Mouse (Mus musculus) liver, embryonic 15.5 days (tissue): ENCODE measurements around the gene Cryaa. TPM values are rescaled to one million over a fixed set of nuclear protein-coding genes. Genes with fewer than 3 reads are reported as not detected.

ENCODE experiments used
- ATAC-seq: fragments of 200-750 bp; cut with Nextera tagmentation; 2 replicates; pipeline ENCODE4 v1.8.0; 2017; ENCODE audit warnings: moderate number of reproducible peaks, mild to moderate bottlenecking, moderate library complexity; ENCODE audit not compliant: insufficient read depth
- H3K27ac ChIP-seq: fragments of 300-500 bp; sonication (generic); replicated peaks from 2 replicates; pipeline ENCODE4 v1.5.1; 2015; ENCODE audit warnings: mild to moderate bottlenecking, inconsistent platforms
- H3K27me3 ChIP-seq: fragments of 300-500 bp; sonication (generic); 2 replicates; pipeline ENCODE4 v1.6.1; 2015; ENCODE audit warnings: mild to moderate bottlenecking, inconsistent platforms
- H3K36me3 ChIP-seq: fragments of 300-500 bp; sonication (generic); replicated peaks from 2 replicates; pipeline ENCODE4 v1.6.1; 2015; ENCODE audit warnings: moderate library complexity, mild to moderate bottlenecking, inconsistent platforms
- H3K4me1 ChIP-seq: fragments of 300-500 bp; sonication (generic); replicated peaks from 2 replicates; pipeline ENCODE4 v1.6.1; 2015; ENCODE audit warnings: inconsistent platforms
- H3K4me2 ChIP-seq: fragments of 300-500 bp; sonication (generic); 2 replicates; pipeline ENCODE4 v1.6.1; 2015; ENCODE audit warnings: moderate library complexity, mild to moderate bottlenecking, inconsistent platforms
- H3K4me3 ChIP-seq: fragments of 300-500 bp; sonication (generic); replicated peaks from 2 replicates; pipeline ENCODE4 v1.5.1; 2015; ENCODE audit warnings: mild to moderate bottlenecking, inconsistent platforms
- H3K9ac ChIP-seq: fragments of 300-500 bp; sonication (generic); 2 replicates; pipeline ENCODE4 v1.6.1; 2015; ENCODE audit warnings: moderate library complexity, mild to moderate bottlenecking, inconsistent platforms
- H3K9me3 ChIP-seq: fragments of 300-500 bp; sonication (generic); replicated peaks from 2 replicates; pipeline ENCODE4 v1.6.1; 2016; ENCODE audit warnings: inconsistent platforms
- whole genome bisulfite sequencing: fragments of 180-500 bp; shearing (Covaris S2); methylation state at CpG from one replicate; pipeline ENCODE4 v1.1.7; 2015; ENCODE audit warnings: mixed read lengths; ENCODE audit not compliant: insufficient replicate concordance; 5-methylcytosine and 5-hydroxymethylcytosine counted together
- polyA plus RNA-seq: library from polyadenylated mRNA; unstranded; fragments of >200 nt; fragmentation: Nextera tagmentation; extraction: Ambion mirVana; gene quantifications from 2 replicates; pipeline ENCODE4 v1.2.1, GENCODE M21; 2015

Gene Cryaa
- polyA plus RNA-seq, 1 experiment from 2014 or later = not detected

- whole genome bisulfite sequencing = 46% methylated on average over 7 of the region's 7 CpGs
Observed at GRCm38 (mm10) chr17:31709121-31709741, 31.6 kb downstream of the Cryaa start.

GRCm38 (mm10) chr17:31710455-31710854 lies 32.8 kb downstream of the Cryaa start:
- WGBS = 61% methylated on average over 8 of the region's 8 CpGs

More at GRCm38 (mm10) chr17:31709121-31709741, 31.6 kb downstream of the Cryaa start:
- Histone ChIP-seq H3K4me2 (no peak overlapping the region), H3K27me3 (no peaks in the 10 kb centered on the region), H3K36me3 (no peaks in the 10 kb centered on the region), H3K9ac (no peak overlapping the region), H3K27ac (no peak overlapping the region), H3K4me1 (no peaks in the 10 kb centered on the region), H3K9me3 (no peaks in the 10 kb centered on the region), H3K4me3 (no peak overlapping the region)
- no peak for ATAC-seq

GRCm38 (mm10) chr17:31713709-31714108 lies 36.1 kb downstream of the Cryaa start:
- ATAC-seq = no peak
- Histone ChIP-seq H3K9me3 (no peaks in the 10 kb centered on the region), H3K36me3 (no peaks in the 10 kb centered on the region), H3K4me2 (no peak overlapping the region), H3K27ac (no peak overlapping the region), H3K4me1 (no peaks in the 10 kb centered on the region), H3K27me3 (0 out of 2 replicates have a peak, but pooled peaks cover 3% of the 10 kb centered on the region), H3K9ac (no peak overlapping the region), H3K4me3 (no peak overlapping the region)
- WGBS = 74% methylated on average over 9 of the region's 9 CpGs

More at GRCm38 (mm10) chr17:31710455-31710854, 32.8 kb downstream of the Cryaa start:
- H3K9me3 ChIP-seq = no peaks in the 10 kb centered on the region
- H3K9ac ChIP-seq = no peak overlapping the region
- no peaks in the 10 kb centered on the region for H3K27me3 ChIP-seq
- ATAC-seq = no peak
- no peak overlapping the region for H3K4me3 ChIP-seq
- H3K27ac ChIP-seq = no peak overlapping the region
- H3K36me3 ChIP-seq = no peaks in the 10 kb centered on the region
- H3K4me2 ChIP-seq = no peak overlapping the region
- H3K4me1 ChIP-seq = no peaks in the 10 kb centered on the region

- no peaks in the 10 kb centered on the region for H3K36me3 ChIP-seq
- H3K4me2 ChIP-seq = no peak overlapping the region
- 65% methylated on average over 3 of the region's 3 CpGs for WGBS
- no peak for ATAC-seq
- H3K4me3 ChIP-seq = no peak overlapping the region
- H3K9ac ChIP-seq = no peak overlapping the region
- H3K9me3 ChIP-seq = no peaks in the 10 kb centered on the region
- 0 out of 2 replicates have a peak, but pooled peaks cover 3% of the 10 kb centered on the region for H3K27me3 ChIP-seq
- no peak overlapping the region for H3K27ac ChIP-seq
- H3K4me1 ChIP-seq = no peaks in the 10 kb centered on the region
Observed at GRCm38 (mm10) chr17:31714125-31714524, 36.5 kb downstream of the Cryaa start.

- 74% methylated on average over 11 of the region's 11 CpGs for WGBS
- H3K27ac ChIP-seq = no peak overlapping the region
- ATAC-seq = no peak
- no peaks in the 10 kb centered on the region for H3K36me3 ChIP-seq
- no peaks in the 10 kb centered on the region for H3K4me1 ChIP-seq
- no peak overlapping the region for H3K4me2 ChIP-seq
- H3K27me3 ChIP-seq = 0 out of 2 replicates have a peak, but pooled peaks cover 3% of the 10 kb centered on the region
- H3K9me3 ChIP-seq = no peaks in the 10 kb centered on the region
- no peak overlapping the region for H3K9ac ChIP-seq
- no peak overlapping the region for H3K4me3 ChIP-seq
Observed at GRCm38 (mm10) chr17:31715006-31715405, 37.4 kb downstream of the Cryaa start.

GRCm38 (mm10) chr17:31721637-31722036 lies 44.0 kb downstream of the Cryaa start:
- H3K9me3 ChIP-seq = no peaks in the 10 kb centered on the region
- no peak overlapping the region for H3K4me3 ChIP-seq
- no peak overlapping the region for H3K4me2 ChIP-seq
- no peak overlapping the region for H3K27ac ChIP-seq
- ATAC-seq = no peak
- H3K4me1 ChIP-seq = no peaks in the 10 kb centered on the region
- H3K36me3 ChIP-seq = no peaks in the 10 kb centered on the region
- H3K9ac ChIP-seq = no peak overlapping the region
- 68% methylated on average over 6 of the region's 6 CpGs for WGBS
- no peaks in the 10 kb centered on the region for H3K27me3 ChIP-seq

- no peak for ATAC-seq
- Histone ChIP-seq H3K27me3 (no peaks in the 10 kb centered on the region), H3K4me3 (no peak overlapping the region), H3K9ac (no peak overlapping the region), H3K4me1 (no peaks in the 10 kb centered on the region; the same call in 1 of the 2 replicates), H3K9me3 (no peaks in the 10 kb centered on the region), H3K4me2 (no peak overlapping the region), H3K27ac (no peak overlapping the region), H3K36me3 (no peaks in the 10 kb centered on the region)
- WGBS = 40% methylated on average over 6 of the region's 6 CpGs
Observed at GRCm38 (mm10) chr17:31725366-31725765, 47.8 kb downstream of the Cryaa start.

GRCm38 (mm10) chr17:31726216-31726615 lies 48.6 kb downstream of the Cryaa start:
- Histone ChIP-seq H3K9me3 (no peaks in the 10 kb centered on the region), H3K4me1 (no peaks in the 10 kb centered on the region; the same call in 1 of the 2 replicates), H3K9ac (no peak overlapping the region), H3K27me3 (no peaks in the 10 kb centered on the region), H3K4me2 (no peak overlapping the region), H3K27ac (no peak overlapping the region), H3K4me3 (no peak overlapping the region), H3K36me3 (no peaks in the 10 kb centered on the region)
- no peak for ATAC-seq
- 73% methylated on average over 5 of the region's 5 CpGs for WGBS

- Histone ChIP-seq H3K36me3 (no peaks in the 10 kb centered on the region), H3K4me2 (no peak overlapping the region), H3K27me3 (no peaks in the 10 kb centered on the region), H3K9me3 (no peaks in the 10 kb centered on the region), H3K4me3 (no peak overlapping the region), H3K27ac (no peak overlapping the region), H3K9ac (no peak overlapping the region), H3K4me1 (no peaks in the 10 kb centered on the region; the same call in 1 of the 2 replicates)
- ATAC-seq = no peak
- 42% methylated on average over 4 of the region's 4 CpGs for WGBS
Observed at GRCm38 (mm10) chr17:31727230-31727629, 49.6 kb downstream of the Cryaa start.

GRCm38 (mm10) chr17:31728043-31728442 lies 50.4 kb downstream of the Cryaa start:
- H3K36me3 ChIP-seq = no peaks in the 10 kb centered on the region
- 26% methylated on average over 4 of the region's 4 CpGs for WGBS
- no peaks in the 10 kb centered on the region for H3K27me3 ChIP-seq
- H3K4me2 ChIP-seq = no peak overlapping the region
- no peak overlapping the region for H3K9ac ChIP-seq
- ATAC-seq = no peak
- no peak overlapping the region for H3K27ac ChIP-seq
- no peaks in the 10 kb centered on the region; the same call in 1 of the 2 replicates for H3K4me1 ChIP-seq
- no peaks in the 10 kb centered on the region for H3K9me3 ChIP-seq
- H3K4me3 ChIP-seq = no peak overlapping the region

GRCm38 (mm10) chr17:31728968-31729501 lies 51.4 kb downstream of the Cryaa start:
- no peaks in the 10 kb centered on the region for H3K27me3 ChIP-seq
- no peak overlapping the region for H3K27ac ChIP-seq
- H3K4me1 ChIP-seq = no peaks in the 10 kb centered on the region; the same call in 1 of the 2 replicates
- H3K9ac ChIP-seq = no peak overlapping the region
- H3K4me3 ChIP-seq = no peak overlapping the region
- 68% methylated on average over 7 of the region's 7 CpGs for WGBS
- H3K9me3 ChIP-seq = no peaks in the 10 kb centered on the region
- no peaks in the 10 kb centered on the region for H3K36me3 ChIP-seq
- ATAC-seq = no peak
- no peak overlapping the region for H3K4me2 ChIP-seq
